Mouse (Mus musculus) ovary, postnatal 14 days (tissue): ENCODE measurements around the gene Smim20.

Experiments
- DNase-seq: peaks from one replicate; pipeline ENCODE4 v3.0.0; 2022; ENCODE audit warnings: low spot score

Smim20 gene

GRCm38 (mm10) chr5:53266181-53266580 lies 702 bp upstream of the Smim20 start:
- no peak for DNase-seq

- no peak for DNase-seq
These were observed 1.3 kb downstream of the Smim20 start for GRCm38 (mm10) chr5:53268095-53268692.

- no peak for DNase-seq
These were observed 2.9 kb downstream of the Smim20 start for GRCm38 (mm10) chr5:53269799-53270198.

- no peak for DNase-seq
These were observed 4.2 kb downstream of the Smim20 start for GRCm38 (mm10) chr5:53270947-53271711.

- no peak for DNase-seq
These were observed 5.7 kb downstream of the Smim20 start for GRCm38 (mm10) chr5:53272626-53273025.

- DNase-seq, result no peak
These were observed 7.0 kb downstream of the Smim20 start for GRCm38 (mm10) chr5:53273699-53274430.

- DNase-seq, result peak; percentile 36
These were observed 8.0 kb downstream of the Smim20 start for GRCm38 (mm10) chr5:53274811-53275355.

GRCm38 (mm10) chr5:53275376-53275775 lies 8.5 kb downstream of the Smim20 start:
- no peak for DNase-seq

- no peak for DNase-seq
These were observed 9.7 kb downstream of the Smim20 start for GRCm38 (mm10) chr5:53276470-53277022.

- DNase-seq, result no peak
These were observed 10.9 kb downstream of the Smim20 start for GRCm38 (mm10) chr5:53277716-53278263.

- DNase-seq, result no peak
These were observed 12.4 kb downstream of the Smim20 start for GRCm38 (mm10) chr5:53279216-53279813.

- no peak for DNase-seq
These were observed 15.6 kb downstream of the Smim20 start for GRCm38 (mm10) chr5:53282487-53282886.

GRCm38 (mm10) chr5:53286406-53286805 lies 19.5 kb downstream of the Smim20 start:
- no peak for DNase-seq

GRCm38 (mm10) chr5:53289438-53289837 lies 22.6 kb downstream of the Smim20 start:
- DNase-seq, result no peak

- DNase-seq, result no peak
These were observed 27.7 kb downstream of the Smim20 start for GRCm38 (mm10) chr5:53294627-53295026.

GRCm38 (mm10) chr5:53296961-53297360 lies 30.1 kb downstream of the Smim20 start:
- no peak for DNase-seq

- no peak for DNase-seq
These were observed 34.6 kb downstream of the Smim20 start for GRCm38 (mm10) chr5:53301496-53301895.

GRCm38 (mm10) chr5:53302895-53303670 lies 36.2 kb downstream of the Smim20 start:
- DNase-seq, result no peak

GRCm38 (mm10) chr5:53303941-53304340 lies 37.1 kb downstream of the Smim20 start:
- DNase-seq, result no peak

- no peak for DNase-seq
These were observed 38.1 kb downstream of the Smim20 start for GRCm38 (mm10) chr5:53304936-53305335.

- DNase-seq, result no peak
These were observed 40.0 kb downstream of the Smim20 start for GRCm38 (mm10) chr5:53306864-53307263.
